Mouse (Mus musculus): ENCODE measurements at regions not wholly inside any gene's neighbourhood (a gene's known extent, or its start where the extent isn't known, plus 50 kb on each side); places are given as distances from the start of the nearest gene placed in this dataset.

GRCm38 (mm10) chr1:107950396-107950795 is 360.6 kb downstream of the Serpinb8 start:
- H3K4me1 ChIP-seq (ENCODE audit: insufficient read depth) = no peaks in the 10 kb centered on the region
- no peak overlapping the region for H3K4me3 ChIP-seq (ENCODE audit: low read depth, low read length)
- peak; percentile 4 for DNase-seq
- no peak overlapping the region for H3K9ac ChIP-seq
- H3K9me3 ChIP-seq (ENCODE audit: low read depth, low read length) = no peaks in the 10 kb centered on the region
- TF ChIP-seq CTCF (IDR thresholded peaks at IDR 0.05; ENCODE audit: low read depth) = no peak
- ATAC-seq (ENCODE audit: insufficient read depth) = no peak
- no peak overlapping the region for H3K27ac ChIP-seq (ENCODE audit: low read depth)
- H3K36me3 ChIP-seq (ENCODE audit: insufficient read depth) = no peaks in the 10 kb centered on the region
- no peak overlapping the region for H3K4me2 ChIP-seq
- WGBS = 32% methylated on average over 2 of the region's 2 CpGs
- H3K27me3 ChIP-seq (ENCODE audit: insufficient read depth, low read length) = no peaks in the 10 kb centered on the region

GRCm38 (mm10) chr1:107961009-107961408 is 371.2 kb downstream of the Serpinb8 start:
- H3K4me3 ChIP-seq (ENCODE audit: low read depth, low read length) = no peak overlapping the region
- DNase-seq = no peak
- no peaks in the 10 kb centered on the region for H3K36me3 ChIP-seq (ENCODE audit: insufficient read depth)
- TF ChIP-seq CTCF (IDR thresholded peaks at IDR 0.05; ENCODE audit: low read depth) = no peak
- H3K4me2 ChIP-seq = no peak overlapping the region
- no peaks in the 10 kb centered on the region for H3K27me3 ChIP-seq (ENCODE audit: insufficient read depth, low read length)
- H3K27ac ChIP-seq (ENCODE audit: low read depth) = no peak overlapping the region
- no peaks in the 10 kb centered on the region for H3K4me1 ChIP-seq (ENCODE audit: insufficient read depth)
- H3K9ac ChIP-seq = no peak overlapping the region
- H3K9me3 ChIP-seq (ENCODE audit: low read depth, low read length) = no peaks in the 10 kb centered on the region
- ATAC-seq (ENCODE audit: insufficient read depth) = no peak

- Histone ChIP-seq H3K4me2 (no peak overlapping the region), H3K27ac (ENCODE audit: low read depth) (no peak overlapping the region), H3K36me3 (ENCODE audit: insufficient read depth) (no peaks in the 10 kb centered on the region), H3K4me3 (ENCODE audit: low read depth, low read length) (no peak overlapping the region), H3K9ac (no peak overlapping the region), H3K27me3 (ENCODE audit: insufficient read depth, low read length) (no peaks in the 10 kb centered on the region), H3K9me3 (ENCODE audit: low read depth, low read length) (no peaks in the 10 kb centered on the region), H3K4me1 (ENCODE audit: insufficient read depth) (no peaks in the 10 kb centered on the region)
- ATAC-seq (ENCODE audit: insufficient read depth) (no peak), DNase-seq (no peak)
- no peak for TF ChIP-seq CTCF (IDR thresholded peaks at IDR 0.05; ENCODE audit: low read depth)
- WGBS = 51% methylated on average over 8 of the region's 8 CpGs
Measured at GRCm38 (mm10) chr1:107975626-107976335, 386.0 kb downstream of the Serpinb8 start.

- Histone ChIP-seq H3K27ac (ENCODE audit: low read depth) (no peak overlapping the region), H3K27me3 (ENCODE audit: insufficient read depth, low read length) (no peaks in the 10 kb centered on the region), H3K36me3 (ENCODE audit: insufficient read depth) (no peaks in the 10 kb centered on the region), H3K9ac (no peak overlapping the region), H3K9me3 (ENCODE audit: low read depth, low read length) (no peaks in the 10 kb centered on the region), H3K4me3 (ENCODE audit: low read depth, low read length) (no peak overlapping the region), H3K4me2 (no peak overlapping the region), H3K4me1 (ENCODE audit: insufficient read depth) (no peaks in the 10 kb centered on the region)
- no peak for TF ChIP-seq CTCF (IDR thresholded peaks at IDR 0.05; ENCODE audit: low read depth)
- WGBS = 38% methylated on average over 2 of the region's 2 CpGs
- ATAC-seq (ENCODE audit: insufficient read depth) (no peak), DNase-seq (peak; percentile 3)
Measured at GRCm38 (mm10) chr1:107977686-107978085, 387.9 kb downstream of the Serpinb8 start.

GRCm38 (mm10) chr1:107978411-107978810 is 388.6 kb downstream of the Serpinb8 start:
- Histone ChIP-seq H3K27me3 (ENCODE audit: insufficient read depth, low read length) (no peaks in the 10 kb centered on the region), H3K9me3 (ENCODE audit: low read depth, low read length) (no peaks in the 10 kb centered on the region), H3K4me2 (no peak overlapping the region), H3K9ac (no peak overlapping the region), H3K4me3 (ENCODE audit: low read depth, low read length) (no peak overlapping the region), H3K36me3 (ENCODE audit: insufficient read depth) (no peaks in the 10 kb centered on the region), H3K27ac (ENCODE audit: low read depth) (no peak overlapping the region), H3K4me1 (ENCODE audit: insufficient read depth) (no peaks in the 10 kb centered on the region)
- TF ChIP-seq CTCF (IDR thresholded peaks at IDR 0.05; ENCODE audit: low read depth) = no peak
- ATAC-seq (ENCODE audit: insufficient read depth) (no peak), DNase-seq (no peak)
- WGBS = 38% methylated on average over 5 of the region's 5 CpGs

- Histone ChIP-seq H3K4me3 (ENCODE audit: low read depth, low read length) (no peak overlapping the region), H3K9me3 (ENCODE audit: low read depth, low read length) (no peaks in the 10 kb centered on the region), H3K4me2 (no peak overlapping the region), H3K9ac (no peak overlapping the region), H3K36me3 (ENCODE audit: insufficient read depth) (no peaks in the 10 kb centered on the region), H3K27ac (ENCODE audit: low read depth) (no peak overlapping the region), H3K4me1 (ENCODE audit: insufficient read depth) (0 out of 2 replicates have a peak, but pooled peaks cover 3% of the 10 kb centered on the region), H3K27me3 (ENCODE audit: insufficient read depth, low read length) (no peaks in the 10 kb centered on the region)
- DNase-seq (no peak), ATAC-seq (ENCODE audit: insufficient read depth) (no peak)
- no peak for TF ChIP-seq CTCF (IDR thresholded peaks at IDR 0.05; ENCODE audit: low read depth)
- 74% methylated on average over 2 of the region's 2 CpGs for WGBS
Measured at GRCm38 (mm10) chr1:107985646-107986045, 395.8 kb downstream of the Serpinb8 start.

- Histone ChIP-seq H3K4me2 (no peak overlapping the region), H3K9me3 (ENCODE audit: low read depth, low read length) (no peaks in the 10 kb centered on the region), H3K9ac (no peak overlapping the region), H3K4me3 (ENCODE audit: low read depth, low read length) (no peak overlapping the region), H3K4me1 (ENCODE audit: insufficient read depth) (0 out of 2 replicates have a peak, but pooled peaks cover 3% of the 10 kb centered on the region), H3K36me3 (ENCODE audit: insufficient read depth) (no peaks in the 10 kb centered on the region), H3K27me3 (ENCODE audit: insufficient read depth, low read length) (no peaks in the 10 kb centered on the region), H3K27ac (ENCODE audit: low read depth) (no peak overlapping the region)
- ATAC-seq (ENCODE audit: insufficient read depth) (peak; percentile 62; the same call in 1 of the 2 replicates), DNase-seq (peak; percentile 66)
- no peak for TF ChIP-seq CTCF (IDR thresholded peaks at IDR 0.05; ENCODE audit: low read depth)
- WGBS = 36% methylated on average over 4 of the region's 4 CpGs
Measured at GRCm38 (mm10) chr1:107988076-107988475, 398.3 kb downstream of the Serpinb8 start.

Measured in lung, embryonic 14.5 days (tissue).